Mouse (Mus musculus) heart, embryonic 15.5 days (tissue): Measurements from ENCODE around the gene Slc51a. TPM values are rescaled to one million over a fixed set of nuclear protein-coding genes. Genes with fewer than 3 reads are reported as not detected.

Experiments
- ATAC-seq: fragments of 200-750 bp; cut with Nextera tagmentation; replicated peaks from 2 replicates; pipeline ENCODE4 v1.8.0; 2017; ENCODE audit warnings: low read depth, moderate TSS enrichment; ENCODE audit not compliant: insufficient number of reproducible peaks, insufficient read depth, low FRiP score
- H3K27ac ChIP-seq: fragments of 300-500 bp; sonication (generic); 2 replicates; pipeline ENCODE4 v1.5.1; 2015; ENCODE audit warnings: mild to moderate bottlenecking, inconsistent platforms
- H3K27me3 ChIP-seq: fragments of 300-500 bp; sonication (generic); 2 replicates; pipeline ENCODE4 v1.6.1; 2015; ENCODE audit warnings: inconsistent platforms
- H3K36me3 ChIP-seq: fragments of 300-500 bp; sonication (generic); 2 replicates; pipeline ENCODE4 v1.6.1; 2015; ENCODE audit warnings: mild to moderate bottlenecking, inconsistent platforms
- H3K4me1 ChIP-seq: fragments of 300-500 bp; sonication (generic); replicated peaks from 2 replicates; pipeline ENCODE4 v1.6.1; 2015; ENCODE audit warnings: inconsistent platforms
- H3K4me2 ChIP-seq: fragments of 300-500 bp; sonication (generic); 2 replicates; pipeline ENCODE4 v1.6.1; 2015; ENCODE audit warnings: inconsistent platforms, mild to moderate bottlenecking, moderate library complexity
- H3K4me3 ChIP-seq: fragments of 300-500 bp; sonication (generic); 2 replicates; pipeline ENCODE4 v1.5.1; 2015; ENCODE audit warnings: mild to moderate bottlenecking, inconsistent platforms
- H3K9ac ChIP-seq: fragments of 300-500 bp; sonication (generic); 2 replicates; pipeline ENCODE4 v1.6.1; 2015; ENCODE audit warnings: mild to moderate bottlenecking, inconsistent platforms
- H3K9me3 ChIP-seq: fragments of 300-500 bp; sonication (generic); replicated peaks from 2 replicates; pipeline ENCODE4 v1.6.1; 2016; ENCODE audit warnings: inconsistent platforms
- WGBS: fragments of 180-500 bp; shearing (Covaris S2); methylation state at CpG from one replicate; pipeline ENCODE4 v1.1.7; 2015; ENCODE audit warnings: mixed read lengths; 5-methylcytosine and 5-hydroxymethylcytosine counted together
- polyA plus RNA-seq: library from polyadenylated mRNA; unstranded; fragments of >200 nt; fragmentation: Nextera tagmentation; extraction: Ambion mirVana; gene quantifications from 2 replicates; pipeline ENCODE4 v1.2.1, GENCODE M21; 2015

The Slc51a gene
- polyA plus RNA-seq, 1 experiment from 2014 or later = 0.49 TPM

GRCm38 (mm10) chr16:32517785-32518481, 30.3 kb upstream of the Slc51a start:
- H3K27me3 ChIP-seq = no peaks in the 10 kb centered on the region
- 81% methylated on average over 12 of the region's 12 CpGs for WGBS

GRCm38 (mm10) chr16:32516006-32516962, 28.6 kb upstream of the Slc51a start:
- Histone ChIP-seq H3K9me3 (no peaks in the 10 kb centered on the region), H3K4me3 (no peak overlapping the region), H3K27me3 (no peaks in the 10 kb centered on the region), H3K4me2 (peak overlapping the region; percentile 14; the same call in 1 of the 2 replicates), H3K36me3 (no peaks in the 10 kb centered on the region), H3K9ac (no peak overlapping the region), H3K4me1 (0 out of 2 replicates have a peak, but pooled peaks cover 1% of the 10 kb centered on the region), H3K27ac (peak overlapping the region; percentile 21; the same call in 1 of the 2 replicates)
- peak; percentile 47; the same call in 1 of the 2 replicates for ATAC-seq
- WGBS = 33% methylated on average over 21 of the region's 21 CpGs

More at GRCm38 (mm10) chr16:32517785-32518481, 30.3 kb upstream of the Slc51a start:
- H3K36me3 ChIP-seq = no peaks in the 10 kb centered on the region
- H3K4me3 ChIP-seq = no peak overlapping the region
- no peak overlapping the region for H3K27ac ChIP-seq
- no peak overlapping the region for H3K9ac ChIP-seq
- ATAC-seq = no peak
- peaks cover 3% of the 10 kb centered on the region; the same call in 1 of the 2 replicates for H3K4me1 ChIP-seq
- H3K4me2 ChIP-seq = no peak overlapping the region
- H3K9me3 ChIP-seq = no peaks in the 10 kb centered on the region

- Histone ChIP-seq H3K36me3 (no peaks in the 10 kb centered on the region), H3K27ac (no peak overlapping the region), H3K4me1 (peaks cover 24% of the 10 kb centered on the region), H3K4me2 (no peak overlapping the region), H3K9me3 (no peaks in the 10 kb centered on the region), H3K4me3 (no peak overlapping the region), H3K9ac (no peak overlapping the region), H3K27me3 (no peaks in the 10 kb centered on the region)
- 93% methylated on average over 6 of the region's 6 CpGs for WGBS
- no peak for ATAC-seq
Observed at GRCm38 (mm10) chr16:32513948-32514347, 26.3 kb upstream of the Slc51a start.

GRCm38 (mm10) chr16:32513401-32513800, 25.7 kb upstream of the Slc51a start:
- H3K4me2 ChIP-seq = no peak overlapping the region
- H3K4me1 ChIP-seq = peaks cover 29% of the 10 kb centered on the region
- no peak overlapping the region for H3K4me3 ChIP-seq
- H3K27ac ChIP-seq = no peak overlapping the region
- no peaks in the 10 kb centered on the region for H3K9me3 ChIP-seq
- ATAC-seq = no peak
- H3K36me3 ChIP-seq = no peaks in the 10 kb centered on the region
- H3K9ac ChIP-seq = no peak overlapping the region
- no peaks in the 10 kb centered on the region for H3K27me3 ChIP-seq
- WGBS = 87% methylated on average over 6 of the region's 6 CpGs

- Histone ChIP-seq H3K9ac (no peak overlapping the region), H3K36me3 (no peaks in the 10 kb centered on the region), H3K4me1 (peaks cover 34% of the 10 kb centered on the region), H3K27me3 (no peaks in the 10 kb centered on the region), H3K4me2 (no peak overlapping the region), H3K4me3 (no peak overlapping the region), H3K27ac (no peak overlapping the region), H3K9me3 (no peaks in the 10 kb centered on the region)
- WGBS = 75% methylated on average over 3 of the region's 3 CpGs
- no peak for ATAC-seq
Observed at GRCm38 (mm10) chr16:32512921-32513320, 25.2 kb upstream of the Slc51a start.

- Histone ChIP-seq H3K9me3 (no peaks in the 10 kb centered on the region), H3K4me3 (no peak overlapping the region), H3K9ac (no peak overlapping the region), H3K27me3 (no peaks in the 10 kb centered on the region), H3K4me1 (peaks cover 42% of the 10 kb centered on the region), H3K36me3 (no peaks in the 10 kb centered on the region), H3K27ac (no peak overlapping the region), H3K4me2 (no peak overlapping the region)
- ATAC-seq = no peak
- 90% methylated on average over 8 of the region's 8 CpGs for WGBS
Observed at GRCm38 (mm10) chr16:32511827-32512490, 24.3 kb upstream of the Slc51a start.

- H3K4me1 ChIP-seq = peaks cover 42% of the 10 kb centered on the region
- H3K27ac ChIP-seq = no peak overlapping the region
- H3K9ac ChIP-seq = no peak overlapping the region
- ATAC-seq = no peak
- 84% methylated on average over 3 of the region's 3 CpGs for WGBS
- H3K36me3 ChIP-seq = no peaks in the 10 kb centered on the region
- H3K4me2 ChIP-seq = no peak overlapping the region
- H3K27me3 ChIP-seq = no peaks in the 10 kb centered on the region
- H3K9me3 ChIP-seq = no peaks in the 10 kb centered on the region
- H3K4me3 ChIP-seq = no peak overlapping the region
Observed at GRCm38 (mm10) chr16:32511338-32511734, 23.7 kb upstream of the Slc51a start.

GRCm38 (mm10) chr16:32510399-32511337, 23.0 kb upstream of the Slc51a start:
- H3K4me1 ChIP-seq = peaks cover 42% of the 10 kb centered on the region
- H3K36me3 ChIP-seq = no peaks in the 10 kb centered on the region
- H3K27ac ChIP-seq = peak overlapping the region; percentile 83
- no peak overlapping the region for H3K4me2 ChIP-seq
- no peak for ATAC-seq
- 67% methylated on average over 18 of the region's 18 CpGs for WGBS
- no peak overlapping the region for H3K9ac ChIP-seq
- H3K4me3 ChIP-seq = no peak overlapping the region
- H3K9me3 ChIP-seq = no peaks in the 10 kb centered on the region
- peaks cover 2% of the 10 kb centered on the region; the same call in 1 of the 2 replicates for H3K27me3 ChIP-seq

- H3K4me2 ChIP-seq = peak overlapping the region; percentile 35
- peaks cover 7% of the 10 kb centered on the region for H3K27me3 ChIP-seq
- H3K4me3 ChIP-seq = no peak overlapping the region
- no peak overlapping the region for H3K9ac ChIP-seq
- peaks cover 42% of the 10 kb centered on the region for H3K4me1 ChIP-seq
- peak overlapping the region; percentile 83 for H3K27ac ChIP-seq
- no peaks in the 10 kb centered on the region for H3K9me3 ChIP-seq
- ATAC-seq = peak; percentile 81
- 20% methylated on average over 9 of the region's 9 CpGs for WGBS
- no peaks in the 10 kb centered on the region for H3K36me3 ChIP-seq
Observed at GRCm38 (mm10) chr16:32509066-32509942, 21.6 kb upstream of the Slc51a start.
